Mouse (Mus musculus): ENCODE measurements around the gene Pan3. TPM values are rescaled to one million over a fixed set of nuclear protein-coding genes. Genes with fewer than 3 reads are reported as not detected.

The Pan3 gene
- total RNA-seq, 2 experiments from 2014 or later: 74.2 to 79.9 TPM

Other genes starting within 250 kb of the Pan3 start
- gene Gsx1, start 241.5 kb upstream of the Pan3 start, total RNA-seq (2021): under 1 TPM; 0.28 to 0.45 TPM
- gene Pdx1, start 160.2 kb upstream of the Pan3 start, total RNA-seq (2021): not detected
- not detected for gene Cdx2, start 122.9 kb upstream of the Pan3 start, total RNA-seq (2021)
- not detected for gene Urad, start 107.7 kb upstream of the Pan3 start, total RNA-seq (2021)
- 1 to 10 TPM; 6.1 to 9.1 TPM for gene Flt3, start 29.7 kb upstream of the Pan3 start, total RNA-seq (2021)

Measured in left cerebral cortex, adult 18-20 months (tissue).